Mouse (Mus musculus) lung, postnatal 25 days (tissue): Measurements from ENCODE around the gene Arhgap9.

ENCODE experiments used
- DNase-seq: peaks from one replicate; pipeline ENCODE4 v3.0.0; 2022; ENCODE audit warnings: low spot score

The Arhgap9 gene

GRCm38 (mm10) chr10:127323131-127323855, 1.5 kb downstream of the Arhgap9 start:
- peak; percentile 45 for DNase-seq

DNA sequence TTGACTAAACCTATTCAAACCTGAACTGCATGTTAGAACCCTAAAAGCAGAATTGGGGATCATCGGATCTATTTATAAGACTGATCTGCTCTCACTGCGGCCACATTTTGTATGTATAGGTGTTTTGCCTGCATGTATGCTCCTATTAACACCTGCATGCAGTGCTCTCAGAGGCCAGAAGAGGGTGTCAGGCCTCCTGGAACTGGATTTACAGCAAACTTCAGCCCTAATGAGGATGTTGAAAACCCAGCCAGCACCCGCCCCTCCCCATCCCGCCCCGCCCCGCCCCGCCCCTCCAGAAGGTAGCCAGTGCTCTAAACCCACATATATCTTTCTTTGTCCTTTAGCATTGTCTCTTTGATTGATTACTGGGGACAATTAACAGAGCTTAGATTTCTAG, 2.7 kb downstream of the Arhgap9 start:
- peak; percentile 79 for DNase-seq

DNA sequence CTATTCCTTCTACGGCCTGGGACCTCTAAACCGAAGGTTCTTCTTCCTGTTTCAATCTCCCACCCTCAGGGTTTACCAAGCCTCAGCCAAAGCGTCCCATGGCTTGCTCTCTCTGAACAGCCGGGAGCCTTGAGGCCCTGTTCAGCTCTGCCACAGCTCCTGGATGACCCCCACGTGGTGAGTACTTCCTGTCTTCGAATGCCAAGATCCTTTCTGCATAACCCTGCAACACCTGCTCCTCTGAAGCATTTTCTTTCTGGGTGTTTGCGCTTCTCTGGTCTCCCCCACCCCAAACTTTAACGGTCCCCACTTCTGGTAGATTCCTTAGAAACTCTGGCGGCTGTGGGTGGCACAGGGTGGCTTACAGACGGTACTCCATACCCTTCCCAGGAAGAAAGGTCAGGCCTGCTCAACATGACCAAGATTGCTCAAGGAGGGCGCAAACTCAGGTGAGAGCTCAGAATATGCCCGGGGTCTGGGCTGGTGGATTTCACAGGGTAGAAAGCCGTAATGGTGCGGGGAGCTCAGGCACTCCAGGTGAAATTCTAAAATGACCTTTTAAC, 3.8 kb downstream of the Arhgap9 start:
- no peak for DNase-seq

GRCm38 (mm10) chr10:127326017-127326801, 4.4 kb downstream of the Arhgap9 start:
- no peak for DNase-seq

DNA sequence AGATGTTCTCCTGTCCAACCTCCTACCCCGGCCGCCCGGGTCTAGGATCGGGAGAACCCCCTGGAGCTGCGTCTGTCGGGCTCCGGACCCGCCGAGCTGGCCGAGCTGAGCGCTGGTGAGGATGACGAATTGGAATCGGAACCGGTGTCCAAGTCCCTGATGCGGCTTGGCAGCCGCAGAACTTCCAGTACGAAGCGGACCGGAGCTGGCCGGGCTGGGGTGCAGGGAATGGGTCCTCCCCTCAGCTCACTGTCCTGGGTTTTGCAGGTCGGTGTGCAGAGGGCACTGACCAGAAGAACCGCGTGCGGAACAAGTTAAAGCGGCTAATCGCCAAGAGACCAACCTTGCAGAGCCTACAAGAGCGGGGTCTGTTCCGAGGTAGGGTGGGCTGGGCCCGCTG, 5.1 kb downstream of the Arhgap9 start:
- no peak for DNase-seq

GRCm38 (mm10) chr10:127327461-127328145, 5.8 kb downstream of the Arhgap9 start:
- no peak for DNase-seq

DNA sequence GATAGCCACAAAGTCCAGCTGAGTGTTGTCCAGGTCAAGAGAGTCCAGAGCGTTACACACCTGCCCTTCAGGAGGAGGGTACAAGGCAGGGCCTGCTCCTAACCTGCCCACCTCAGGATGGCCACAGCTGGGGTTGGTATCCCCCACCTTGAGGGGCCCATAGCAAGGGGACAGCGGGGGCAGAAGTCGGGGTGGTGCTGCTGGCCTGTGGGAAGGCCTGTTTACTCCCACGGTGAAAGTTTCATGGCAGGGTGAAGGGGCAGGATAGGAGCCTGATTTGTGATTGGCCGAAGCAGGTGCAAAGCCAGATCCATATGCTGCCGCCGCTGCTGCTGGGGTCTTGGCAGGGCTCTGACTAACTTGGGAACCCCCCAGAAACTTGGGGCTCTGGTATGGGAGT, 8.4 kb downstream of the Arhgap9 start:
- DNase-seq, result no peak

DNA sequence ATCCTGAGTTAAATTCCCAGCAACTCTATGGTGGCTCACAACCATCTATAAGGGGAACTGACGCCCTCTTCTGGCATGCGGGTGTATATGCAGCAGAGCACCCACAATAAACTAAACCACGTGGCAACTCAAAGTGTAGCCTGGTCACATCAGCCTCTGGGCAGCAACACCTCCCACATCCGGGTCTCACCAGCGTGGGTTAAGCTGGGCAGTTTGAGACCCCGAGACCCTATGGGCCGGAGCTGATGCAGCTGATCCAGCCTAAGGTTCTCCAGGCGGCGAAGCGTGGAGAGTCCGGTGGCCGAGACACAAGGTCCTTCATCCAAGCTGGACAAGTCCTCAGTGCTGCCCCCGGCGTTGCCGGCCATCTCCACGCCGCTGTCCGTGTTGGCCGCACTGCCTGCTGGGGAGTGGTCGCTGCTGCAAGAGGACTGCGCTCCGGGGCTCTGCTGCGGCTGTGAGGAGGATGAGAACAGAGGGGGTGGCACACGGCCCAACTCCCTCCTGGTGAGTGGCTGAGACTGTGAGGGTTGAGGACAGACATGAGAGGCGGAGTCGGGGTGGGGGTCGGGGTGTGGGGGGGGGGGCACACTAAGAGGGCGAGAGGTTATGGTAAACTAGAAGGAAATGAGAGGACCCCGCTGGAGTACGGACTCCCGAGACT, 10.6 kb downstream of the Arhgap9 start:
- no peak for DNase-seq

DNA sequence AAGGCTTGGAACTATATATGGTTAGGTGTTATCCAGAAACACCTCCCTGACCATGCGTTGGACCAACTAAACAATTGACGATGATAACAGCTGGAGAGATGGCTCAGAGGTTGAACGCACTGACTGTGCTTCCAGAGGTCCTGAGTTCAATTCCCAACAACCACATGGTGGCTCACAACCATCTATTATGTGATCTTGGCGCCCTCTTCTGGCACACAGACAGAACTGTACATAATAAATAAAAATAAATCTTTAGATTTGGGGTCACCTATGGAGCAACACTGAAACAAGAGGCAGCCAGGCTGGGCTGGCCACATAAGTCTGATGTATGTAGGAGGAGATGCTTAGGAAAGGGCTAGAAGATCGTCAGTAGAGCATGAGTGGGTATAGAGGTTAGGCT, 11.4 kb downstream of the Arhgap9 start:
- no peak for DNase-seq

- no peak for DNase-seq
These were observed 13.5 kb downstream of the Arhgap9 start for GRCm38 (mm10) chr10:127335271-127335670.

DNA sequence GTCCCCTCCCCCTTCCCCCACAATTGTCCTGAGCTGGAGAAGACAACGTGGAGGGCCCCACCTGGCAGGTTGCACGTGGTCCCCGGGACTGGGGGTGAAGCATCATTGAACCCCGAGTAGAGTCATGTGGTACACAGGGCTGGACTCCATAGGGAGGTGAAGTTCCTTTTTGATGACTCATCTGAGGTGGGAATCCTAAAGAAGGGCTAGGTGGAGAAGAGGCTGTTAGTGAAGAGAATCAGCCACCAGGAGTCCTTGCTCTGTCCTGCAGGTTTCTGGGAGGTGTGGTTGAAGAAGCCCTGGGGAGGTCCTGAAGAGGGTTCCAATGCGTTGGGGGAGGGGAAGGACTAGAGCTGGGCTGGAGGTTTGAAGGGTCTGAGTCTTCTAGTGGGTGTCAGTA, 15.2 kb downstream of the Arhgap9 start:
- no peak for DNase-seq

GRCm38 (mm10) chr10:127337536-127338099, 15.9 kb downstream of the Arhgap9 start:
- no peak for DNase-seq

DNA sequence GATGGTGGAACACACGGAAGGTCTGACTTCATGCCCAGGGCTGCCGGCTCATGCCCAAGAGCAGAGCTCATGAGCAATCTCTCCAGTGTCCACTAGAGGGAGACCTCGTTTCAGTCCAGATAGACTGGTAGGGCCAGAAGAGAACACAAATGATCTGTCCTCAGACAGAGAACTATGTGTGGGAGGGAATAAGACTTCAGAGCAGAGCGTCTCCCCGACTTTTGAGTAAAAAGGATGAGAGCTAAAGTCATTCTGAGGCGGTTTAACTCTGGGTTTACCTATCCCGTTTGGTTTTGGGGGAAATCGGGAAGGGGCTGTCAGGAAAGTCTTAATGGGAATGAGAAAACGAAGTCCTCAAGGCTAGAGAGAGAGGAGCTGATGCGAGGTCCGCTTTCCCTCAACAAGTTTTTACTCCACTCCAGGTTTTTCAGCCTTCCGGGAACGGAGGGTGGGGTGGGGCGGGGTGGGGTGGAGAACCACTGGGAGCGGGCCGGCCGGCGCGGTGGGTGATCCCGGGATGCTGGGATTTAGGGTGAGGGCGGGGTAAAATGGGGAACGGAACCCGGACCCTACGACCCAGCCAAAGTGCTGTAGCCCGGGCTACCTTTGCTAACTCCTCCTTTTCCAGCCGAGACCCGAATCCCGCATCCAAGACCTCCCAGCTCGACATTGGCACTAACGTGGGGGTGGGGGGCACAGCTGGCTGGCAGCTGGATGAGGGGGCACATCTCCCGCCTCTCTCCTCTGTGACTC, 17.3 kb downstream of the Arhgap9 start:
- DNase-seq, result peak; percentile 93

DNA sequence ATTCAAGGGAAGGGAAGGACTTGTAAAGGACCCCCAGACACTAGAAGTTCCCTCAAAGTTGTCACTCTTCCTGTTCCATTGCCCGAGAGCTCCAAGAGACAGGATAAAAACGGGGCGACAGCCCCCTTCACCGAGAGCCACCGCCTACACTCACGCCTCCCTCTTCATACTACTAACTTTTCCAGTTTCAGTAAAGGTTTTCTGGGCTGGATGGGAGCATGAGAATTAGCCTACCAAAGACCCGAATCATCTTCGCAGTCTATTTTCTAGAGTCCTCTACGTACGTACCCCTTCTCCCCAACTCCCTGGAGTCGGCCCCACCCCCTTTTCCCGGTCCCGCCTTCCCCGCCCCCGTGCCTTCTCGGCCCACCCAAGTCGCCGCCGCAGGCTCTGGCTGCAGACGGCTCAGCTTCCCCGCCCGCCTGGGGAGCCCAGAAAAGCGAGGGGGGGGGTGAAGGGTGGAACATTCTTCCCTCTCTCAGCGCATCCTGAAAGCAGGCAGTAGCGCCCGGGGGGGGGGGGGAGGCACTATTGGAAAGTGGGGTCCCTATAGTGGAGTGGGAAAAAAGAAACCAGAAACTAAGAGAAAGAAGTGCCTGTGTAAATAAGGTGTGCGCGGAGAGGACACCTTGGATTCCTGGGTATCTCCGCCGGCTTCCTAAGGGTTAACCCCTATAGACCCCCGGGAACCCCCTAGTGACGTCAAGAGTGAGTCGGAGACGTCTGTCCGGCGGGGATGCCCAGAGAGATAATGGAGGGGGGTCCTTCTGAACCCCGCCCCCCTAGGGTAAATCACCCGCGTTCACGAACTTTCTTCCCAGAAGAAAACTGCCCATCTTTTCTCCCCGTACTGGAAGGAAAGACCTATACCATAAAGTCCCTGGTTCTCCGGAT, 18.2 kb downstream of the Arhgap9 start:
- no peak for DNase-seq

DNA sequence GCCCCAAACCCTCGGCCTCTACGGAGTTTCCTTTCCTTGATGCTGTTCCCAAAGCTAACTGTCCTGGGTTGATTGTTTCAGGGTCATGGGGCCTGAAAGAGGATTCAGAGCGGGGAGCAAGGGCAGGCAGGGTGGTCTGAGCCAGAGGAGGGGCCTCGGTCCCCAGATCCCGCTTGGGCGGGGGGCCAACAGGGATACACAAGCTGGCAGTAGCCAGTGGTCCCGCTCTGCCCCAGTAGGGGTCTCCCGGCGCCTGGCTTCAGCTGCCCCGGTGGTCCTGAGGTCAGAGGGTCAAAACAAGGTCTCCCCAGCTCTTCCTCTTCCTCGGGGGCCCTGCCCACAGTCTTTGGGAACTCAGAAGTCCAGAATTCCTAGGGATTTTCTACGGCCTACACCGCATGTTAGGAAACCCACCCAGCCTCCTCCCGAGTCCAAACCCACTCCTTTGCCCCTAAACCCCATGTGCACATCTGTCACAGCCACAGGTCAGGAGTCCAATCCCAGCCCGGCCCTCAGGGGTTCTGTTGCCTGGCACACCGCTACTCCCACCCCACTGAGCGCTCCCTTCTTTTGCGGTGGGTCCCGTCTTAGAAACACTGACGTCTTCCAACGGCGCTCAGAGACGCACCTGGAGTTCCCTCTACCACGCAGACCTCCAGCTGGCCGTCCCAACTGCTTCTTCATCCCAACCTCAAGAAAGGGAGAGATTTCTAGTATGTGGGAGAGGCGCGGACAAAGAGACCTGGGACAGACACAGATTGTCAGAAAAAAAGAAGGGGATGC, 19.0 kb downstream of the Arhgap9 start:
- no peak for DNase-seq

GRCm38 (mm10) chr10:127341360-127341690, 19.6 kb downstream of the Arhgap9 start:
- DNase-seq, result no peak

DNA sequence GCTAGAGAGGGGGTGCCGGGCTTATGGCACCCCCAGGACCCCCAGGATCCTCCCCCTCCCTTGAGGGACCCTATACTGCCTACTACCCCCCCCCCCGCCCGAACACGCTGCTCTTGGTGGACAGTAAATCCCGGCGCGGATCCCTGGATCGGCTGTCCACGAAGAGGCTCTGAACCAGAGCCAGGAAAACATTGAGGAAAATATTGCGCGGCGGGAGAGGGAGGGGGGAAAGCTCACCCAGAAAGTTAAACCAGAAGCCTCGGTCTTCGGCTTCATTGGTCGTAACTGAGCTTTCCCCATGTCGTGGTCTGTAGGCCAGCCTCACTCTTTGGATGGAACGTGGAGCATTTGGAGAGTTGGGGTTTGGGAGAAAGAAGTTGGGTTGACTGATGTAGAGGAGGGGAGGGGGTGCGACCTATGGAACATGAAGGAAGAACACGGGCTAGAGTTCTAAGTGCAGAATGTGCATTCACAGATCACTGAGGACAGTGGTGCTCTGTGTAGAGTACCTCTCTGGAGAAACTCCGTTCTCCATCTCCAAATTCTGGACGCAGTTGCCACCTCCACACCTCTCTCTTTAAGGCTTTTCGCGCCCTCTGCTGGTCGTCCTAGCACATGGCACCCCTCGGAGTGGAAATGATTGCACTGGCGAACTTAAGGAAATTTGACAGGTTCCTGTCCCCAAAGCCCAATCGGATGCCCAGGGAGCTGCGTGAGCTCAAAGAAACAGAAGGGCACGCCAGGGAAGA, 20.3 kb downstream of the Arhgap9 start, which contains the start of gene Gli1:
Gli1 (minus strand) TSS at position 84 of the 749 bp plus-strand sequence.
- peak; percentile 87 for DNase-seq

GRCm38 (mm10) chr10:127343029-127343428, 21.3 kb downstream of the Arhgap9 start:
- no peak for DNase-seq
